Mouse (Mus musculus) adrenal gland, postnatal 4 days (tissue): Measurements from ENCODE around the gene Gm11541. TPM values are rescaled to one million over a fixed set of nuclear protein-coding genes. Genes with fewer than 3 reads are reported as not detected.

Experiments
- total RNA-seq, 2 experiments: library from RNA; stranded (reverse); gene quantifications; 2 replicates each; pipeline ENCODE4 v1.2.3; 2021

The Gm11541 gene
- total RNA-seq, 2 experiments from 2014 or later: 0.22 to 0.37 TPM

Other genes with a start within 250 kb of the Gm11541 start
- gene Cacna1g, start 230.3 kb downstream of the Gm11541 start, total RNA-seq: 10 to 100 TPM in 1 of 2 experiments, 1 to 10 TPM in 1; 8.7 to 12.0 TPM
- gene Spata20, start 218.3 kb downstream of the Gm11541 start, total RNA-seq: under 1 TPM in 1 of 2 experiments, not detected in 1; 0.11 TPM
- gene Epn3, start 204.5 kb downstream of the Gm11541 start, total RNA-seq: 10 to 100 TPM; 10.3 to 13.2 TPM
- gene Mycbpap, start 182.8 kb downstream of the Gm11541 start, total RNA-seq: 10 to 100 TPM in 1 of 2 experiments, 1 to 10 TPM in 1; 4.9 to 12.7 TPM
- gene Rsad1, start 155.2 kb downstream of the Gm11541 start, total RNA-seq: 10 to 100 TPM; 14.5 to 15.3 TPM
- gene Chad, start 139.5 kb downstream of the Gm11541 start, total RNA-seq: under 1 TPM; 0.45 to 0.90 TPM
- gene Acsf2, start 102.6 kb downstream of the Gm11541 start, total RNA-seq: 10 to 100 TPM; 59.1 to 67.3 TPM
- gene Lrrc59, start 74.7 kb downstream of the Gm11541 start, total RNA-seq: 100 to 1,000 TPM; 122 to 126 TPM
- 10 to 100 TPM; 79.8 to 88.5 TPM for gene Mrpl27, start 50.7 kb downstream of the Gm11541 start, total RNA-seq
- gene Eme1, start 50.5 kb downstream of the Gm11541 start, total RNA-seq: 1 to 10 TPM; 5.3 to 6.1 TPM
- gene Xylt2, start 27.0 kb downstream of the Gm11541 start, total RNA-seq: 10 to 100 TPM; 30.3 to 32.7 TPM
- under 1 TPM; 0.67 to 0.87 TPM for gene Cdc34b, start 37.3 kb upstream of the Gm11541 start, total RNA-seq
- gene Tmem92, start 78.2 kb upstream of the Gm11541 start, total RNA-seq: not detected
- gene Col1a1, start 231.7 kb upstream of the Gm11541 start, total RNA-seq: 1,000 to 10,000 TPM in 1 of 2 experiments, 100 to 1,000 TPM in 1; 890 to 1,096 TPM